Mouse (Mus musculus) heart, postnatal 0 days (tissue): ENCODE data around the gene Gm5269. TPM values are rescaled to one million over a fixed set of nuclear protein-coding genes. Genes with fewer than 3 reads are reported as not detected.

Experiments used
- ATAC-seq: fragments of 200-750 bp; cut with Nextera tagmentation; 2 replicates; pipeline ENCODE4 v1.8.0; 2017; ENCODE audit warnings: low read depth, moderate number of reproducible peaks, moderate library complexity; ENCODE audit not compliant: insufficient read depth
- DNase-seq: peaks from one replicate; pipeline ENCODE4 v3.0.0-alpha.2; 2016; ENCODE audit warnings: low spot score
- H3K27ac ChIP-seq: fragments of 300-500 bp; sonication (generic); 2 replicates; pipeline ENCODE4 v1.5.1; 2014; ENCODE audit warnings: low read depth, mild to moderate bottlenecking
- H3K27me3 ChIP-seq: fragments of 300-500 bp; sonication (generic); 2 replicates; pipeline ENCODE4 v1.6.1; 2014; ENCODE audit warnings: low read length, mixed read lengths; ENCODE audit not compliant: control insufficient read depth, insufficient read depth
- H3K36me3 ChIP-seq: fragments of 300-500 bp; sonication (generic); replicated peaks from 2 replicates; pipeline ENCODE4 v1.6.1; 2014; ENCODE audit warnings: low read length, mixed read lengths; ENCODE audit not compliant: control insufficient read depth, insufficient read depth
- H3K4me1 ChIP-seq: fragments of 300-500 bp; sonication (generic); 2 replicates; pipeline ENCODE4 v1.6.1; 2014; ENCODE audit warnings: antibody characterized with exemption; ENCODE audit not compliant: control insufficient read depth, insufficient read depth
- H3K4me2 ChIP-seq: fragments of 300-500 bp; sonication (generic); 2 replicates; pipeline ENCODE4 v1.6.1; 2014; ENCODE audit warnings: low read depth, mild to moderate bottlenecking, low read length, moderate library complexity
- H3K4me3 ChIP-seq: fragments of 300-500 bp; sonication (generic); 2 replicates; pipeline ENCODE4 v1.5.1; 2014; ENCODE audit warnings: low read depth, low read length
- H3K9ac ChIP-seq: fragments of 300-500 bp; sonication (generic); replicated peaks from 2 replicates; pipeline ENCODE4 v1.6.1; 2014; ENCODE audit warnings: low read depth, low read length, mixed read lengths
- H3K9me3 ChIP-seq: fragments of 300-500 bp; sonication (generic); replicated peaks from 2 replicates; pipeline ENCODE4 v1.6.1; 2016; ENCODE audit warnings: low read length; ENCODE audit not compliant: control insufficient read depth
- CTCF ChIP-seq: IDR thresholded peaks from 2 replicates; pipeline ENCODE4 v1.5.1; 2016; ENCODE audit warnings: antibody characterized with exemption, control low read depth, low read depth
- EP300 ChIP-seq: IDR thresholded peaks from 2 replicates; pipeline ENCODE4 v1.6.1; 2016; ENCODE audit warnings: antibody characterized with exemption, low read depth
- WGBS: fragments of 180-500 bp; shearing (Covaris S2); extraction: QIAGEN DNeasy Blood & Tissue Kit; methylation state at CpG from one replicate; pipeline ENCODE4 v1.1.7; 2014; 5-methylcytosine and 5-hydroxymethylcytosine counted together
- polyA plus RNA-seq: library from polyadenylated mRNA; unstranded; fragments of >200 nt; fragmentation: Nextera tagmentation; extraction: Ambion mirVana; gene quantifications from 2 replicates; pipeline ENCODE4 v1.2.1, GENCODE M21; 2015
- total RNA-seq: library from RNA; depleted of rRNA; stranded (reverse); fragments of >200 nt; gene quantifications from 2 replicates; pipeline ENCODE4 v1.2.3, GENCODE M21; 2014; ENCODE audit warnings: low replicate concordance

Gene Gm5269
- total and polyA plus RNA-seq, 2 experiments from 2014 or later, result not detected

GRCm38 (mm10) chr1:45881228-45881832 lies 8.7 kb downstream of the Gm5269 start:
- Histone ChIP-seq H3K9ac (no peak overlapping the region), H3K4me2 (no peak overlapping the region), H3K4me1 (no peaks in the 10 kb centered on the region), H3K27me3 (no peaks in the 10 kb centered on the region), H3K27ac (no peak overlapping the region), H3K9me3 (no peaks in the 10 kb centered on the region), H3K36me3 (no peaks in the 10 kb centered on the region), H3K4me3 (no peak overlapping the region)
- ATAC-seq (no peak), DNase-seq (no peak)
- no peak for TF ChIP-seq EP300
- no peak for TF ChIP-seq CTCF
- 72% methylated on average over 3 of the region's 3 CpGs for WGBS

- Histone ChIP-seq H3K4me3 (no peak overlapping the region), H3K9me3 (no peaks in the 10 kb centered on the region), H3K4me1 (no peaks in the 10 kb centered on the region), H3K27ac (no peak overlapping the region), H3K4me2 (no peak overlapping the region), H3K27me3 (no peaks in the 10 kb centered on the region), H3K9ac (no peak overlapping the region), H3K36me3 (no peaks in the 10 kb centered on the region)
- 76% methylated on average over 3 of the region's 3 CpGs for WGBS
- ATAC-seq, result no peak
- DNase-seq, result no peak
- TF ChIP-seq CTCF (no peak), EP300 (no peak)
Observed at GRCm38 (mm10) chr1:45877463-45877862, 12.6 kb downstream of the Gm5269 start.

GRCm38 (mm10) chr1:45876450-45877198 lies 13.4 kb downstream of the Gm5269 start:
- Histone ChIP-seq H3K36me3 (no peaks in the 10 kb centered on the region), H3K9ac (no peak overlapping the region), H3K9me3 (no peaks in the 10 kb centered on the region), H3K27me3 (no peaks in the 10 kb centered on the region), H3K4me2 (no peak overlapping the region), H3K27ac (no peak overlapping the region), H3K4me3 (no peak overlapping the region), H3K4me1 (no peaks in the 10 kb centered on the region)
- WGBS, result 80% methylated on average over 6 of the region's 6 CpGs
- TF ChIP-seq EP300, result no peak
- TF ChIP-seq CTCF, result no peak
- ATAC-seq, result no peak
- no peak for DNase-seq

- ATAC-seq, result no peak
Observed at GRCm38 (mm10) chr1:45875640-45876039, 14.4 kb downstream of the Gm5269 start.

GRCm38 (mm10) chr1:45873250-45873649 lies 16.8 kb downstream of the Gm5269 start:
- TF ChIP-seq CTCF, result no peak
- no peak for DNase-seq
- H3K27ac ChIP-seq, result no peak overlapping the region
- ATAC-seq, result no peak
- WGBS, result 66% methylated on average over 2 of the region's 2 CpGs
- no peaks in the 10 kb centered on the region for H3K9me3 ChIP-seq
- H3K4me3 ChIP-seq, result no peak overlapping the region
- no peak overlapping the region for H3K9ac ChIP-seq
- no peaks in the 10 kb centered on the region for H3K36me3 ChIP-seq
- H3K27me3 ChIP-seq, result no peaks in the 10 kb centered on the region
- H3K4me2 ChIP-seq, result no peak overlapping the region
- H3K4me1 ChIP-seq, result peaks cover 7% of the 10 kb centered on the region

More at GRCm38 (mm10) chr1:45875640-45876039, 14.4 kb downstream of the Gm5269 start:
- Histone ChIP-seq H3K27me3 (no peaks in the 10 kb centered on the region), H3K4me3 (no peak overlapping the region), H3K9me3 (no peaks in the 10 kb centered on the region), H3K9ac (no peak overlapping the region), H3K4me1 (no peaks in the 10 kb centered on the region), H3K4me2 (no peak overlapping the region), H3K36me3 (no peaks in the 10 kb centered on the region), H3K27ac (no peak overlapping the region)
- TF ChIP-seq EP300 (no peak), CTCF (no peak)
- DNase-seq, result no peak
- 60% methylated on average over 2 of the region's 2 CpGs for WGBS
